Mouse (Mus musculus): ENCODE results near the gene Ube2e3.

DNA sequence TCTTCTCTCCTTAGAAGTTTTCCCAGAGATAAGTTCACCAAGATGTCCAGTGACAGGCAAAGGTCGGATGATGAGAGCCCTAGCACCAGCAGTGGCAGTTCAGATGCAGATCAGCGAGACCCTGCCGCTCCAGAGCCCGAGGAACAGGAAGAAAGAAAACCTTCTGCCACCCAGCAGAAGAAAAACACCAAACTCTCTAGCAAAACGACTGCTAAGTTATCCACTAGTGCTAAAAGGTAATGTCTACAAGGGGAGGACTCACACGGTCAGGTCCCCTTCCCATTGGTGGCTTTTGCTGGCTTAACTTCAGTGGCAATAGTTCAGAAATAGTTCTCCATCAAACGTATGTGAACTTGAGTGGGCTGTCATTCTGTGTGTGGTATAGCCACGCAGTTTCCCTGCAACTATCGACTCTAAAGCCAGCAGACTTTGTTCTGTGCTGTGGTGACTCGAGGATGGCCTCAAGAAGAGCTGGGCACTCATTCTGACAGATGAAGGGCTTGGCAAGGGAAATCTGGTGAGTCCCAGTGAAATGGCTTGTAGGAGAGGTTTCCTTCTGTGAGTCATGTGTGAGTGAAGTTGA is 2.6 kb downstream of the Ube2e3 start:
- no peak for TF ChIP-seq GATA1 (IDR thresholded peaks at IDR 0.05; ENCODE audit: borderline replicate concordance, low read length)
- no peak for TF ChIP-seq FLI1 (IDR thresholded peaks at IDR 0.05; ENCODE audit: low read length)

Measured in megakaryocyte, embryonic 14.5 days (primary cell).